Mouse (Mus musculus): ENCODE data around the gene Olfr108.

GRCm38 (mm10) chr17:37483452-37483851 lies 38.2 kb downstream of the Olfr108 start, which contains the start of gene H2-M2:
- TF ChIP-seq CTCF (IDR thresholded peaks at IDR 0.05; ENCODE audit: borderline replicate concordance, control insufficient read depth, extremely low read depth, insufficient read depth, low read length, poor library complexity), result no peak
- no peak for TF ChIP-seq POLR2A (IDR thresholded peaks at IDR 0.05; ENCODE audit: control insufficient read depth, extremely low read depth, insufficient read depth, low read length, poor library complexity)

All from thymus, adult 2 months (tissue).